Mouse (Mus musculus) lung, postnatal 0 days (tissue): ENCODE data around the gene Adgrf3. TPM values are rescaled to one million over a fixed set of nuclear protein-coding genes. Genes with fewer than 3 reads are reported as not detected.

Source experiments
- ATAC-seq: fragments of 200-750 bp; cut with Nextera tagmentation; 2 replicates; pipeline ENCODE4 v1.8.0; 2017; ENCODE audit warnings: moderate library complexity
- DNase-seq: peaks from one replicate; pipeline ENCODE4 v3.0.0-alpha.2; 2016; ENCODE audit warnings: low spot score
- H3K27ac ChIP-seq: fragments of 300-500 bp; sonication (generic); 2 replicates; pipeline ENCODE4 v1.5.1; 2014; ENCODE audit warnings: antibody characterized with exemption, mild to moderate bottlenecking, low read length, mixed read lengths
- H3K27me3 ChIP-seq: fragments of 300-500 bp; sonication (generic); replicated peaks from 2 replicates; pipeline ENCODE4 v1.6.1; 2014; ENCODE audit warnings: low read length, mixed read lengths; ENCODE audit not compliant: insufficient read depth
- H3K36me3 ChIP-seq: fragments of 300-500 bp; sonication (generic); 2 replicates; pipeline ENCODE4 v1.6.1; 2014; ENCODE audit warnings: low read length, mixed read lengths; ENCODE audit not compliant: insufficient read depth
- H3K4me1 ChIP-seq: fragments of 300-500 bp; sonication (generic); 2 replicates; pipeline ENCODE4 v1.6.1; 2014; ENCODE audit warnings: antibody characterized with exemption, low read depth, low read length, mixed read lengths; ENCODE audit not compliant: insufficient read depth
- H3K4me2 ChIP-seq: fragments of 300-500 bp; sonication (generic); replicated peaks from 2 replicates; pipeline ENCODE4 v1.6.1; 2014; ENCODE audit warnings: low read depth, mild to moderate bottlenecking, low read length, moderate library complexity, mixed read lengths
- H3K4me3 ChIP-seq: fragments of 300-500 bp; sonication (generic); 2 replicates; pipeline ENCODE4 v1.5.1; 2014; ENCODE audit warnings: low read depth, low read length
- H3K9ac ChIP-seq: fragments of 300-500 bp; sonication (generic); replicated peaks from 2 replicates; pipeline ENCODE4 v1.6.1; 2014; ENCODE audit warnings: low read depth, mild to moderate bottlenecking
- H3K9me3 ChIP-seq: fragments of 300-500 bp; sonication (generic); 2 replicates; pipeline ENCODE4 v1.6.1; 2016; ENCODE audit warnings: low read length, mixed read lengths
- CTCF ChIP-seq: IDR thresholded peaks from 2 replicates; pipeline ENCODE4 v1.5.1; 2016; ENCODE audit warnings: antibody characterized with exemption, mild to moderate bottlenecking
- EP300 ChIP-seq: IDR thresholded peaks from 2 replicates; pipeline ENCODE4 v1.6.1; 2016; ENCODE audit warnings: antibody characterized with exemption, mild to moderate bottlenecking, control low read depth
- WGBS: fragments of 180-500 bp; shearing (Covaris S2); extraction: QIAGEN DNeasy Blood & Tissue Kit; methylation state at CpG from one replicate; pipeline ENCODE4 v1.1.7; 2014; 5-methylcytosine and 5-hydroxymethylcytosine counted together
- polyA plus RNA-seq: library from polyadenylated mRNA; unstranded; fragments of >200 nt; fragmentation: Nextera tagmentation; extraction: Ambion mirVana; gene quantifications from 2 replicates; pipeline ENCODE4 v1.2.1, GENCODE M21; 2015

Adgrf3 gene
- 0.13 and 0.18 TPM in 2 replicates for polyA plus RNA-seq

DNA sequence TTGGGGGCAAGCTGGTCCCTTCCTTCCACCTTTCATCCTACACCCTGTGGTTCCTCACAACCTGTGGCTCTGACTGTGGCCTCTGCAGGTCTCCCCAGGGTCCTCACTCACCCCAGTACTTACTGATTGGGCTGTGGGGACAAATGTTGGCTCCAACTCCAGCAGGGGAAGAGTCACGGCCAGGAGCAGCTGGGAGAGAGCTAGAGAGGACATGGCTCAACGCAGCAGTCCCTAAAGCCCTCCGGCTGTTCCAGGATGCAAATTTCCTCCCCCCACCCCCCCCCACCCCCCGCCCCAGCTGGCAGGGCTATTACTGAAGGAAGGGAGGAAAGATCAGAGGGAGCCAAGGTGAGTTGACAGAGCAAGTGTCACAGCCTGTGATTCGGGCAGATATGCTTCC lies at the start of gene Adgrf3:
Adgrf3 (minus strand) TSS at position 230 of the 400 bp plus-strand sequence.
- no peaks in the 10 kb centered on the region for H3K27me3 ChIP-seq
- TF ChIP-seq EP300 (no peak), CTCF (no peak)
- no peak within 1 kb of the TSS for H3K4me2 ChIP-seq
- 22% methylated on average over 5 of the region's 5 CpGs for WGBS
- H3K27ac ChIP-seq, result no peak within 1 kb of the TSS
- H3K9ac ChIP-seq, result no peak within 1 kb of the TSS
- ATAC-seq, result peak; percentile 51
- no peaks in the 10 kb centered on the region for H3K4me1 ChIP-seq
- no peak within 1 kb of the TSS for H3K4me3 ChIP-seq
- H3K9me3 ChIP-seq, result no peaks in the 10 kb centered on the region
- DNase-seq, result peak; percentile 28
- H3K36me3 ChIP-seq, result no peaks in the 10 kb centered on the region

DNA sequence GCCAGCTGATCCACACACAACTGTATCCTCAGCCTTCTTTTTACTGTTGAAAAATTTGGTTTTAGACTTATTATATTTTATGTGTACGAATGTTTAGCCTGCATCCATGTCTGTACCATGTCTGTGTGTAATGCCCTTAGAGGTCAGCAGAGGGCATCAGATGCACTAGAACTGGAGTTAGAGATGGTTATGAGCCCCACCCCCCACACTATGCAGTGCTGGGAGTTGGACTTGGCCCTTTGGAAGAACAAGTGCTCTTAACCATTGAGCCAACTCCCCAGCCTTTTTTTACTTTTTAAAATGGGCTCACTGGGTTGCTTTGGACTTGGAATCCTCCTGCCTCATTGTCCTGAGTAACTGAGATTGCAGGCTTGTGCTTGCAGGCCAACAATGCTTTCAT lies 42.1 kb upstream of the Adgrf3 start:
- 97% methylated on average over 1 of the region's 1 CpGs for WGBS
- Histone ChIP-seq H3K4me2 (no peak overlapping the region), H3K4me1 (peaks cover 4% of the 10 kb centered on the region; the same call in 1 of the 2 replicates), H3K36me3 (0 out of 2 replicates have a peak, but pooled peaks cover 4% of the 10 kb centered on the region), H3K27me3 (no peaks in the 10 kb centered on the region), H3K4me3 (no peak overlapping the region), H3K27ac (no peak overlapping the region), H3K9me3 (no peaks in the 10 kb centered on the region), H3K9ac (no peak overlapping the region)
- no peak for TF ChIP-seq EP300
- TF ChIP-seq CTCF, result peak; percentile 52
- DNase-seq, result no peak
- no peak for ATAC-seq

DNA sequence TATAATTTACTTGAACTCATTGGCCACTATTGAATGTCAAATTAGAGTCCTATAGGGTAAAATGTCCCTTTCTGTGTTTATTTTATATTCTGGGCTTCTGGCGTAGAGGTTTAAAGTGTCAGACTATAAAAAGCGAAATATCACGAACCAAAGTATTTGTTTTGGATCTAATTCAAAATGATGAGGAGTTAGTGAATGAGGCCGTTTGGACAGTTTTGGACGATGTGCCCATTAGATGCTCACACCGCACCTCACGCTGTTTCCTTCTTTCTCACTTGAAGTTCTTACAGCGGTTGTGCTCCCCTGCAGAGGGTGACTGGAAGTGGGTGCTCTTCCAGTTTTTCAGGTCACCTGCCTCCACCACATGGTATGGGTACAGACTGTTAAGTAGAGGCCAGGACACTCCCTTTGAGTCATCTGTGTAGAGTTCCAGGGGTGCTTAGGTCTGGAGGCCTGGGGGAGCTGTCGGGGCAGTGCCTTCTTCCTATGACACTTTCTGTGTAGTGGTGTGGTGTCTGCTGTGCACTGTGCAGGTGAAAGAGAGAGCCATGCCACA lies 40.4 kb upstream of the Adgrf3 start:
- ATAC-seq (peak; percentile 40), DNase-seq (peak; percentile 51)
- Histone ChIP-seq H3K36me3 (no peaks in the 10 kb centered on the region), H3K9ac (no peak overlapping the region), H3K4me1 (peaks cover 4% of the 10 kb centered on the region; the same call in 1 of the 2 replicates), H3K27ac (no peak overlapping the region), H3K4me3 (no peak overlapping the region), H3K27me3 (no peaks in the 10 kb centered on the region), H3K4me2 (no peak overlapping the region), H3K9me3 (no peaks in the 10 kb centered on the region)
- 41% methylated on average over 9 of the region's 9 CpGs for WGBS
- no peak for TF ChIP-seq CTCF
- TF ChIP-seq EP300, result no peak

DNA sequence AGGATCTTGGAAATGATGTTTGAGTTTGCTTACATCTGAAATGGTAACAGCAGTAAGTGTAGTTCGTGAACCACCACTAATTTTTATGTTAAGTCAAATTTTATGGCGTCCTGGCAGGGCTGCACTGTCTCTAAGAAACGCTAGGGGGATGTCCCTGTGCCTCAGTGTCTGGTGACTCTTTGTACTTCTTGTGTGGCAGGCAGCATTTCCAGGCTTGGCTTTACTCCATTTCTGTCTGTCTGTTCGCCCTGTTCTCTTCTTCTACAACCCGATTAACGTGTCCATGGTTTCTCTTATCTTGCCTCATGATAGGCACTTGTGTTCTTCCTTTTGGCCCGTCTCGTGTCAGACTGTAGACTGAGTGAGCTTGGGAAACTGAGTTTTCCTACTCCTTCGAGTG lies 38.2 kb upstream of the Adgrf3 start:
- Histone ChIP-seq H3K36me3 (no peaks in the 10 kb centered on the region), H3K27me3 (no peaks in the 10 kb centered on the region), H3K4me3 (no peak overlapping the region), H3K27ac (no peak overlapping the region), H3K4me1 (peaks cover 4% of the 10 kb centered on the region; the same call in 1 of the 2 replicates), H3K4me2 (no peak overlapping the region), H3K9me3 (no peaks in the 10 kb centered on the region), H3K9ac (no peak overlapping the region)
- ATAC-seq, result no peak
- peak; percentile 64 for TF ChIP-seq CTCF
- TF ChIP-seq EP300, result no peak
- 43% methylated on average over 9 of the region's 9 CpGs for WGBS
- peak; percentile 58 for DNase-seq

DNA sequence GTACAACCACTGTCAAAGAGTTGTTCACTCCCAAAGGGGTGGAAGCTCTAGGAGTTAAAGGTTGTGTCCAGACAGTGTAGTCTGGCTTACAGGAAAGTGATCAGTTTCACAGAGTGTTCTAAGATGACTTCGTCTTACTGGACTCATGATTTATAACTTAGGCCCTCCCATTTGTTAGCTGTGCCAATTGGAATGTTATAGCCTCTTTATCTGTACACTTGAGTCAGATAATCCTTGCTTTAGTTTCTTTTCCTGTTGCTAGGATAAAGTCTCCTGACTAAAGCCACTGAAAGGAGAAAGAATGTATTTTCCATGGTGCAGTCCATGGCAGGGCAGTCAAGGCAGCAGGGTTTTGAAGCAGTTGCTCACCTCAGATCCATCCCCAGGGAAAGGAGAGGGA lies 36.9 kb upstream of the Adgrf3 start:
- H3K36me3 ChIP-seq, result no peaks in the 10 kb centered on the region
- no peaks in the 10 kb centered on the region for H3K9me3 ChIP-seq
- H3K9ac ChIP-seq, result no peak overlapping the region
- TF ChIP-seq EP300, result no peak
- no peak for TF ChIP-seq CTCF
- H3K4me3 ChIP-seq, result no peak overlapping the region
- DNase-seq, result peak; percentile 60
- H3K4me1 ChIP-seq, result peaks cover 4% of the 10 kb centered on the region; the same call in 1 of the 2 replicates
- ATAC-seq, result peak; percentile 48; the same call in 1 of the 2 replicates
- 7% methylated on average over 1 of the region's 1 CpGs for WGBS
- H3K27me3 ChIP-seq, result no peaks in the 10 kb centered on the region
- H3K4me2 ChIP-seq, result no peak overlapping the region
- no peak overlapping the region for H3K27ac ChIP-seq

DNA sequence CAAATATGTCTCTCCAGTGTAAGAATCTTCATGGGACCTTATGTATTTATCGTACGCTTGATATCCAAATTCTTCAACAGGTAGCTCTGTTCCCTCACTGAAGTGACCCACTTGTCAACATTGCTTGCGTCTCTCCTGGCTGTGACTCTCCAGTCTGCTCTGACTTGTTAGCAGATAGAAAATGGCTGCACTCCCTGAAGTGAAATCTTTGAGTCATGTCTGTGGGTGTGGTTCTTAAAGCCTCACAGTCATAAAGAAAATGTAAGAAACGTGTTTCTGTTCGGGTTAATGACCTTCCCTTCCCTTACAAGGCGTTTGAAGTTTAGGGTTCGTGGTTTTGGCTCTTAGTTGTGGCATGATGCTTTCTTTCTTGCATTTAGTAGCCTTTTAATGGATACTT lies 35.0 kb upstream of the Adgrf3 start:
- ATAC-seq (no peak), DNase-seq (peak; percentile 18)
- no peaks in the 10 kb centered on the region for H3K4me1 ChIP-seq
- TF ChIP-seq EP300 (no peak), CTCF (no peak)
- H3K9ac ChIP-seq, result no peak overlapping the region
- no peak overlapping the region for H3K4me3 ChIP-seq
- H3K27ac ChIP-seq, result no peak overlapping the region
- no peaks in the 10 kb centered on the region for H3K27me3 ChIP-seq
- H3K9me3 ChIP-seq, result no peaks in the 10 kb centered on the region
- H3K36me3 ChIP-seq, result no peaks in the 10 kb centered on the region
- H3K4me2 ChIP-seq, result no peak overlapping the region
- 68% methylated on average over 7 of the region's 7 CpGs for WGBS
